Mouse (Mus musculus) sigmoid colon, adult 10 weeks (tissue): Measurements from ENCODE around the gene Tjap1. TPM values are rescaled to one million over a fixed set of nuclear protein-coding genes. Genes with fewer than 3 reads are reported as not detected.

Source experiments
- polyA plus RNA-seq: library from polyadenylated mRNA; stranded (reverse); fragments of 350-450 nt; fragmentation: Illumina TruSeq; extraction: RNeasy Lipid Tissue Mini Kit (QIAGEN cat#74804); gene quantifications from one replicate; pipeline ENCODE4 v1.2.3, GENCODE M21; 2014; ENCODE audit warnings: low read depth, low replicate concordance

The Tjap1 gene
- polyA plus RNA-seq: 0.54 TPM

DNA sequence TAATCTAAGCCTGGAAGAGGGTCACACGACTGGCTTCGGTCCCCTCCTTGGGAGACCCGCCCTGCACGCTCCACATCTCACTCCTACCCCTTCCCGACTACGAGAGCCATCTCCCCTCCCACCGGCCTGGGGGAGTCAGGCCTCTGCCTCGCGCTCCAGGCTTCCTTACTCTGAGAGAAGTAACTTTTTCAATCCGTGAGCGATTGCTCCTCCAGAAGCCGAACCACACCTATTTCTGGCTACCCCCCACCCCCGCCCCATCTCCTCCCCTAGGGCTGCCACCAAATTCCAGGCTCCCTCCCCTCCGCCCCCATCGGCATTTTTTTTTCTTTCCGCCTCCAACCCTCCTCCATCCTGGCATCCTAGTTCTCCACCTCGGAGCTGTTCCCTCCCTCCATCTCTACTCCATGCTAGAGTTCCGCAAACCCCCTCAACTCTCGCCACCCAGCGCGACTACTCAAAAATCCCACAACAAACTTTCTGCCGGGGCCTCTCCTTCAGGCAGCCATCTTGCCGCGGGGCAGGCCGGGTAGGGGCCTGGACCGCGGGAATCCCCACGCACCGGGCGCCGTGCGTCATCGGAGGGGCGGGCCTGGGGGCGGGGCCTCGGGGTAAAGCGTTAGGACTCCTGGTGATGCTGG lies at the start of gene Tjap1:
Gene Tjap1, minus strand, starts transcription at position 544 of the 641 bp plus-strand sequence.

DNA sequence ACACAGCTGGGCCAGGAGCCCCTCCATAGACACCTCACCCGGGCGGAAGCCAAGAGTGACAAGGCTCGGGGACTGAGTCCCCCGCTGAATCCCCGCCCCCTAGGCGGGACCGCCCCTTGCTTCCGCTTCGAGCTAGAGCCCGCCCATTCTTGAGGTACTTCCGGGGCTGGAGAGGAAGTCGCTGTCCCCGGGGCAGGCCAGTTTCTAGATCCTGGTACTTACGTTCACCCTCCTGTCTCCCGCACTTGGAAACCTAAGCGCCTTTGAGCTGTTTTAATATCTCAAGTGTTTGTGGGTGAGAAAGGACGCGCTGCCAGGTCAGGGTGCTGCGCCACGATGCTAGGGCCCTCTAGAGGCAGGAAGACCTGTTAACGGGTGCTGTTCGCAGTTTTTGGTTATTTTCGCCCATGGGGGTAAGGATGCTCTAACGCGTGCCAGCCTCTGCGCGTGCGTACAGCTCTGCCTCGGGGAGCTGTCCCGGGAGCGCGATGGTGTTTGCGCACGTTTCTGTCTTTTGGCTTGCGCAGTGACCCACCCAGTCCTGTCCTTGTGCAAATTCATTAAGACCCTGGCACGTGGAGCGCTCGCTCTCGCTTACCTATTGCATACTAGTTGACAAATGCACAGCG lies 45.2 kb upstream of the Tjap1 start, which contains the start of gene Abcc10:
Gene Abcc10, minus strand, starts transcription at position 447 of the 629 bp plus-strand sequence.

DNA sequence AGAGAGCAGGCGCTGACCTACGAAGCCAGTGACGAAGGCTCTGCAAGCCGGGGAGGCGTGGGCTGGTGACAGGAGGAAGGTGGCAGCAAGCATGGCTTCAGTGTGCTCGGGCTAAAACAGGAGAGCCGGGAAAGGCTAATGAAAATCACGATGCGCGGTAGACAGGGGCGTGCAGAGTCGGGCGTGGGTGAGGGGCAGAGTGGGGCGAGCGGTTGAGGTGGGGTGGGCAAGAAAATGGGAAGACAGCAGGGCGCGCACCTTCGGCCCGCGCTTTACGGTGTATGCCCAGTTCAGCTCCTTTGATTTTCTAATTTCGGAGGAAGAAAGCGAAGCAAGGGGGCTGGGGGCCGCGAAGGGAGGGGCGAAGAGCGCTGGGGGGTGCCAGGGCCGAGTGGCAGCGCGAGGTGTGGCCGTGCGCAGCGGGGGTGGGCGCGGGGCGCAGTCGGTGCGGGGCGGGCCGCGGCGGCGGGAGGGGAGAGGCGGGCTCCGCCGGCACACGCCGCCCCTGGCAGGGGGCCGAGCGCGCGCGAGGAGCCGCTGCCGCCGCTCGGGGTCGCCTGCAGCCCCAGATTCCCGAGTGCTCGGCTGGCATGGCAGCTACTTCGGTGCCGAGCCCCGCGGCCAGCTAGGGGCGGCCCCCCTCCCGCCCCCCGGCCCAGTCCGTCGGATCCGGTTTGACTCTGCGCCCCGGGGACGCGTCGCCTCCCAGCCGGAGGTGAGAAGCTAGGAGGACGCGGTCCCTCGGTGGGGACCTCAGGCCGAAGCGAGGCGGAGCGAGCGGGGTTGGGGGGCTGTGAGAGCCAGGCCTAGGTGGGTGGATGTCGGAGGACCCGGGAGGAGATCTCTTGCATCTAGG lies 14.8 kb upstream of the Tjap1 start, which contains the start of gene Dlk2:
Gene Dlk2, plus strand, starts transcription at position 58 of the 856 bp plus-strand sequence.

DNA sequence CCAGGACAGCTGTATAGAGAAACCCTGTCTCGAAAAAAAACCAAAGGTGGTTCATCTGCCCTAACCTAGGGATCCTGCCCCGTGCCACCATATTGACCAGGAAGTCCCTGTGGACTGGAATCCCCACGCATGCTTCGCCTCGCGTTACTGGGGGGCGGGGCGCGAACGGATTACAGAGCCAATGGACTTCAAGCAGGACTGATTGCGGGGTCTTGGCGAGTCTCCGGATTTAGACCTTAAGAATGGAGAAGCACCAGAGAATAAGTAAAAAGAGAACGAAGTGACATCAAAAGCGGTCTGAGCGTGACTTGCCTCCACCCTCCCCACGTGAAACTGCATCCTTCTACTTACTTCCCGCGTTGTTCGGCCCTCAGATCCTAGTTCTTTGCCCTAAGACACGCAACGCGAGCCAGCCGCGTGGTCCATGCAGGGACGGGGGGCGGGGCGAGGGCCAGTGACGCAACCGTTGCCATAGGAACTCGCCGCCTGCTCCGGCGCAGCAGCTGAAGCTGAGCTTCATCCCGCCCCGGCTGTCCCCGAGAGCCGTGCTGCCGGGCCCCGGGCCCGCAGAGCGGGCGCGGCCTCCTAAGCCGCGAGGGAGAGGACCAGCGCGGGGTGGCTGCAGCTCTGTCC lies 29.3 kb downstream of the Tjap1 start, which contains the start of gene Lrrc73:
Gene Lrrc73, plus strand, starts transcription at position 80 of the 633 bp plus-strand sequence.

DNA sequence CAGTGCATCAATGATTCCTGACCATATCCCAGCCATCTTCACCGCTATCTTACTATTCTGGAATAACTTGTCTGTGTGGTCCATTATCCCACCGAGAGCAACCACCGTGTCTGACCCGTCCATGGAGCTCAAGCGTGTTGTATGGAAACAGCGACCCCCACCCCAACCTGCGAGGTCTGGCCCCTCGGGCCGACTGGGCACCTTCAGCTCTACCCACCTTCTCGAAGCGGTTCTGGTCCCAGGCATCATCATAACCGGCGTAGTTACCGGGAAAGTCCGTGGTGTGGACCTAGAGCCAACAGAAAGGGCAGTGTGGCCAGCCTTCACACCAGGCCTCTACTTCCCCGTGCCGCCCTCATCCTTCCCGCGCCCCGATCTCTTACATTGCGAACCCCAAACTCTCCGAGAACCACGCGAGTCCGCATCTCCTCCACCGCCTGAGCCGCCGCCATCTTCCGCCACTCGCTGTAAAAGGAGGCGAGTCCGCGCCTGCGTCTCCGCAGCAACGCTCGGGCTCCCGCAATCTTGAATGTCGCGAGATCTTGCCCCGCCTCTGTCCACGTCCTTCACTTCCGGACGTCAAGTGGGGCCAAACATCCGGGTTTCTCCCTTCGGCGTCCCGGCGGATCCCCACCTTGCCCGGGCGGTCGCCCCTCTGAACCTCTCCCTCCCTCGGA lies 35.2 kb downstream of the Tjap1 start, which contains the start of the genes Polr1c and Yipf3:
Gene Polr1c, minus strand, starts transcription at position 543 of the 677 bp plus-strand sequence.
Gene Yipf3, plus strand, starts transcription at position 569 of the 677 bp plus-strand sequence.

Other genes with a start within 250 kb of the Tjap1 start
- 12.4 TPM for gene Mrps18a, start 172.0 kb downstream of the Tjap1 start, polyA plus RNA-seq
- gene Rsph9, start 138.8 kb downstream of the Tjap1 start, polyA plus RNA-seq: not detected
- 2.2 TPM for gene Mad2l1bp, start 129.5 kb downstream of the Tjap1 start, polyA plus RNA-seq
- gene Gtpbp2, start 122.0 kb downstream of the Tjap1 start, polyA plus RNA-seq: 49.1 TPM
- 6.6 TPM for gene Polh, start 80.4 kb downstream of the Tjap1 start, polyA plus RNA-seq
- 10.8 TPM for gene Xpo5, start 80.2 kb downstream of the Tjap1 start, polyA plus RNA-seq
- 5.7 TPM for gene Polr1c, start 35.0 kb downstream of the Tjap1 start, polyA plus RNA-seq
- gene Yipf3, start 34.9 kb downstream of the Tjap1 start, polyA plus RNA-seq: 3.1 TPM
- gene Lrrc73, start 29.5 kb downstream of the Tjap1 start, polyA plus RNA-seq: not detected
- not detected for gene Dlk2, start 14.4 kb upstream of the Tjap1 start, polyA plus RNA-seq
- gene Abcc10, start 45.3 kb upstream of the Tjap1 start, polyA plus RNA-seq: 0.22 TPM
- 37.2 TPM for gene Zfp318, start 100.7 kb upstream of the Tjap1 start, polyA plus RNA-seq
- not detected for gene Crip3, start 145.9 kb upstream of the Tjap1 start, polyA plus RNA-seq
- gene Slc22a7, start 155.4 kb upstream of the Tjap1 start, polyA plus RNA-seq: not detected
- 0.09 TPM for gene Ttbk1, start 204.6 kb upstream of the Tjap1 start, polyA plus RNA-seq
- 1.1 TPM for gene Dnph1, start 213.7 kb upstream of the Tjap1 start, polyA plus RNA-seq